Mouse (Mus musculus) retina, adult 2 months (tissue): ENCODE measurements at regions not wholly inside any gene's neighbourhood (a gene's known extent, or its start where the extent isn't known, plus 50 kb on each side); places are given as distances from the start of the nearest gene placed in this dataset.

Experiments
- DNase-seq: peaks from one replicate; pipeline ENCODE4 v3.0.0-alpha.2; 2012; ENCODE audit warnings: low read depth, low spot score

DNA sequence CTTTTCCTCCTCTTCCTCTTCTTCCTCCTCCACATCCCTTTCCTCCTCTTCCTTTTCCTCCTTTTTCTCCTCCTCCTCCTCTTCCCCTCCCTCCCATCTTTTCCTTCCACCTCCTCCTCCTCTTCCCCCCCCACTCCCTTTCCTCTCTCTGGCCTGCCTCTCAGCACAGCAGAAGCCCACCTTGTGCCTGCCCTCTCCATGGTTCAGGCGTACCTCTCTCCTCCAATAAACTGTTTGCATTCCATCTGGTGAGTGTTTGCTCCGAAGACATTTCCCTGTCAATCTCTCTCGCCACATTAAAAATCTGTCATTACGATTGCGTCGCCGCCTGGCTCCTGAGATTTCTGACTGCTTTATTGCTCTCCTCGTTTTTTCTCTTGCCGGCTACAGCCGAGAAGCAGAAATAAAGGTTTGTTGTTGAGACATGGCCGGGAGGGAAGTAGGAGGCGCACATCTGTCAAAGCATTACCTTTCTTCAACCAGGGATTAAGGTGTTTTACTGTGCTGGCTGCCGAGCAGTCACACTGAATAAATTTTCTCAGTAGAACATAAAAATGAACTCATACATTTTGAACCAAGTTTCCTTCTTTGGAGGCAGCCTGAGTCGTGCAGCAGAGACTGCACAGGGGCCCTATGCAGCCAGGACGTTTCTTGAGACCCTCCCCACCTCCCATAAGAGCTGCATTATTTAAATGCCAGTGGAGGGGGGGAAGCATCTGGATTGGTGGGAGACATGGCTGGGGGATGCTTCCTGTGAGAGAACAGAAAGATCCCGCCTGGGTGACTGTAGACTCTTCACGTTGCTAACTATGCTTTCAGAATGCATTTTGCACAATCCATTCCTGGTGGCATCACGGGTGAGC is 376.3 kb upstream of the 3110018I06Rik start:
- DNase-seq, result no peak

DNA sequence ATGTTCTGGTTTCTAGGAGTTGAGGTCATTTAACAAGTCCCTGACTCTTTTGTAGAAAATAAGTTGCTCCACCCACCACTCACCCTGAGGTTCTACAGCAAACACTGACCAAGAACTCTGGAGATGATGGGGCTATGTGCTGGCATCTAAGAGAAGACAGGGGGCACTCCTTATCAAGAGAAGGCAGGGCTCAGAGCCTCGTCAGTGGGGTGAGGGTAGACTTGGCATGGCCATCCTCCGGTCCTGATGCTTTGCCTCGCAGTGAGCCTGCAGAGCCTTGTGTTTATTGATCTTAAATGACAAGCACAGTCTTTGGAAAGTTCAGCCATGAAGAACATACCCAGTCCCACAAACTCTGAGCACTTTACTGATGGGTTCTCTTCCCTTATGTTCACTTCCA is 370.1 kb upstream of the 3110018I06Rik start:
- DNase-seq, result no peak

DNA sequence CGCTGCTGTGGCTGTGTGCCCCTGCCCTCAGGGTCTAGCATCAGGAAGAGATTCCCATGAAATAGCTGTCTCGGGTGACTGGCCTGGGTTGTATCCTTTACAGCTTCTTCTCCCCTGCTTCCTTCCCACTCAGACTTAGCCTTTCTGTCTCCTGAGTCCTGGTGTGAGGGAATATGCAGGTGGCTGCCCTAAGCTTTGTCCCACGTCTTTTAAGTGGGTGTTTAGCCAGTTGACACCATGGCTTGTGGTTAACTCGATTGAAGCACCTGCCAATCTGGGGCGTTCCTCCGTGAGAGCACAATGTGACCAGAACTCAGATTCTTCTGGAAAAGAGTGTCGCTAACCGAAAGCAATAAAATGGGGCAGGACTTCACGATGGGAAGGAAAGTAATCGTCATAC is 369.4 kb upstream of the 3110018I06Rik start:
- no peak for DNase-seq

DNA sequence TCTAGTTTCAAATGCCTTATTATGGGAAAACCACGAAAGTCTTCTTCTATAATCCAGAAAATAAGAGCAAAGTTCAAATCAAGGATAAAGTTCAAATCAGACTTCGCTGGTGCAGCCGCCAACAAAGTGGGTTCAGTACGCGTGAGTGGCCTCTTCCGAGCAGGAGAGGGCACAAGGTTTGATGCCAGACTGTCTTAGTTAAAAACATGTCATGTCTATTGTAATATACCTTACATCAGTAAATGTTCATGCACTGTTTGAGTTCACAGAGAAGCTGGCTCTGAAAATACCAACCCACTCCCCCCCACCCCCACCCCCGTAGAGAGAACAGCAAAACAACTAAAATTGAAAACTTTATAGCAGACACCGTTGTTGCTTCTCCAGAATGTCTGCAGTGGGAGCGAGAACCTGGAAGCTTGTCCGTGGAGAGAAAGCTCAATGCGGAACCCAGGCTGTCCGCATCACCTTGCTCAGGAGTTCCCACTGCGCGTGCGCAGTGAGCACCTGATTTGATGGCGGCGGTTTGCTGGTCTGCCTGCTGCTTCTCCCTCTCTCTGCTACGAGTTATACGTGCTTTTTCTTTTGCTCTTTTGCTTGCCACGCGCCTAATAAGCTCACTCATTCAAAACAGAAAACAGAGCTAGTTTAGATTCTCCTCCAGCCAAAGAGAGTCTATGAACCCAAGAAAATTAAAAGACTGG is 367.8 kb upstream of the 3110018I06Rik start:
- no peak for DNase-seq

DNA sequence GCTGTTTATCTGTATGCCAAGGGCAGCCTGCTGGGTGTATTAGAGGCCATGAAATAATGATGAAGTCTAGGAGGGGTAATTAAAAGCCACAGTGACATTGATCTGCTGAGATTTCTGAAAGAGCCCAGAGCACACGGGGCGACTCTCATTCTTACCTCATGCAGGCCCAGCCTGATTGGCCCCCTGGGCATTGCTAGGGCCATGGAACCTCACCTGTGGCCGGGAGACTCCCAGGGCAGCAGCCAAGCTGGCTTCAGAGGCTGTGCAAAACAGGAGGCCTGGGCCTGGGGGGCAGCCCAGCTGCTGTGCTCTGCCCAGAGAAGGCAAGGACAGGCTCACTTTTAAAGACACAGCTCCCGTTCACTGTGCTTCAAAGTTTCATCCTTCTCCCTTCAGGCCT is 366.4 kb upstream of the 3110018I06Rik start:
- no peak for DNase-seq

DNA sequence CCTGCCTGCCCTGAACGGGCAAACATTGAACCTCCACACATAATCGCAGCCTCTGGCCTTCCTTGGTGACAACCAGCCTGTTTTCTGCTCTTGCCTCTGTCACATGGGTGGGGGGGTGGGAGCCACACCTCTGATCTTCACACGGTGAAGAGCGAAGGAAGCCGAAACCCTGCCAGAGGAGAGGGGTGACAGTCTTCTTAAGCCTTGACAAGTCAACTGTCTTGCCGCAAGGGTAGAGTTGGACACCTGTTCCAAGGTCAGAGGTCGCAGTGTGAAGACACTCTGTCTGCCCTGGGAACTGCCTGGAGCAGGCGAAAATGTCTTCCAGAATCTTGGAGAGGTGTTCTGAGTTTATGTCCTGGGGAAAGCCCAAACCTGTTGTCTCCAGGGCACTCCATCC is 364.8 kb upstream of the 3110018I06Rik start:
- no peak for DNase-seq

DNA sequence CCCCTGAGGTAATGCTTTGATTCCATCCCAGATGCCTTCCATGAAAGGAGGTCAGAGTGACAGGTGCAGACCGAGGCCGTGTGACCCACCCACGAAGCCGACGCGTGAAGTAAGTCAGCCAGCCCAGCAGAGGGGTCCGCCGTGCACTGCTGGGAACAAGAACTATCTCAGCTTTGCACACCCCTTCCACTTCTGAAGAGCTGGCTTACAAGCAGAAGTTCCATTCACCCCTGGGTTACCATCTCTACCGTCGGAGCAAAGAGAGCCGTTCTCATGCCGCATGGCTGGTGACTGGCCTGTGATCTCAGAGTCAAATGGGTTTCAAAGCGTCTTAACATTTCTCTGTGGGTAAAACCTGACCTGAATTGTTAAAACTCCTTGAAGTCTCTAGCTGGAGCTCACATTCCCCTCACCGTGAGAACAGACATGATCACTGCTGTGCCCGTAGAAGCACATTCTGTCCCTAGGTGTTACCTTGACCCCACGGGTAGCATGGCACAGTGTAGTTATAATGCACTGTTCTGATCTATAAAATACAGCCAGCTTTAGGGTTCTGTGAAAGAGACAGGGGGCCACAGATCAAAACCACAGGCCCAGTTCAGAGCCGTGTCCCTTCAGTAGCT is 364.1 kb upstream of the 3110018I06Rik start:
- DNase-seq, result no peak

DNA sequence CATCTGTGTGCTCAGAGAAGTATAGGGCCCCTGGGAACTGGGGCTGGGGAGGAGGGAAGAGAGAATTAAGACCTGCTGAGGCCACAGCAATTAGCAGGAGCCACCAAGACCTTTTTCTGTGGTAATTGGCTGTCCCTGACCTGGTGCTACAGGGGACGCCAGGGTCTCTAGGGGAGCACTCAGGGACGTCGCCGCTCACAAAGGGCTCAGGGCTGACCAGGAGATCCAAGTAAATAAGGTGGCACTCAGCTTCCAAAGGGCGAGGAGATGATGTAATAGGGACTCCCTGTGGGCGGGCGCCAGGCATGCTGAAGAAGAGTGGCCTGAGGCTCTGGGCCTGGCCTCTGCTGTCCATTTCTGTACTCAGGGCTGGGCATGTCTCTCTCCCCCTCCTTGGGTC is 363.2 kb upstream of the 3110018I06Rik start:
- DNase-seq, result no peak

DNA sequence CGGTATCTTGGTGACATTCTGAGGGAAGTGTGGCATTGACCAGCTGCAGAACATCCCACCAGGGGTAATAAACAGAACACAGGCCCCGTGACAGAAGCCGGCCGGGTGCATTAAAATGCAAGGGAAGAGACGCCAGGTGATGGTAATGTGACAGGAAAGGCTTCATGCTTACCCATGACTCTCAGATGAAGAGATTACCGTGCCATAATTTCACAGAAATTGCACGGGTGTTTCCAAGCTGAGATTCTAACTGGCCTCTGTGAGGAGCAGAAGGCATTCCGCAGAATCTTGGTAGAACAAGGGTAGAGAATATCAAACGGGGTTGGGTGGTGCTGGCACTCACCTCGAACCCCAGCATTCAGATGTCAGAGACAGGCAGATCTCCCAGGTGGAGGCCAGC is 362.4 kb upstream of the 3110018I06Rik start:
- DNase-seq, result no peak

DNA sequence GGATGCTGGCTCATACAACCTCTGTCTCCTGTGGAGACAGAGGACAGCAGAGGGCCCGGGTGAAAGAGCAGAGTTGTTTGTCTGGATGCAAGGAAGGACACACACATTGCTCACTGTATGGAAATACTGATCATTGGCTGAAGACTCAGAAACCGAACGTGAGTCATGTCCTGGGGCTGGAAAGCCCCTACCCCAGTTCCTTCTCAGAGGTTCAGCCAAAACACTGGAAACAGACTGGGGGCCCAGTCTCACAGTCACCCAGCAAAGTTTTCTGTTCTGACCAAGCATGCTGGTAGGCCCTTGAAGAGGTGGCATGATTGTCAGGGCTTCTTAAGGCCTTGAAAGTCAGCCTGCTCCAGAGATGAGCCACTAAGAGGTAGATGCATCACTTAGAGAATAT is 360.8 kb upstream of the 3110018I06Rik start:
- no peak for DNase-seq

DNA sequence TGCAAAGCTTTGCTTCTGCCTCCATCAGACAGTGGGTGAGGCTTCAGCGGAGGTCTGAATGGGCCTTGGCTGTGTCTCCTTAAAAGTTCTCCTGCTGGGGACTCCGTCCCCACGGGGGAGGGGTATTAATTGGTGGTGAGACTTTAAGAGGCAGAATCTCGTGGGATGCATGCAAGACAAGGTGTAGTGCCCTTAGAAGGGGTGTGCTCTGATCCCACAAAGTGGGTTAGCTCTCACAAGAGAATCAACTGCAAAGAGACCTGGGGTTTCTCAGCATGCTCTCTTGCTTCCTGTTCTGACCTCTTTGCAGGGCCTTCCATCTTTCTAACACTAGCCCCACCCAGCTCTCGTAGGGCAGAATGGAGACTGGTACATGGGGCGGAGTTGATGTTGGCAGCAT is 359.2 kb upstream of the 3110018I06Rik start:
- no peak for DNase-seq

DNA sequence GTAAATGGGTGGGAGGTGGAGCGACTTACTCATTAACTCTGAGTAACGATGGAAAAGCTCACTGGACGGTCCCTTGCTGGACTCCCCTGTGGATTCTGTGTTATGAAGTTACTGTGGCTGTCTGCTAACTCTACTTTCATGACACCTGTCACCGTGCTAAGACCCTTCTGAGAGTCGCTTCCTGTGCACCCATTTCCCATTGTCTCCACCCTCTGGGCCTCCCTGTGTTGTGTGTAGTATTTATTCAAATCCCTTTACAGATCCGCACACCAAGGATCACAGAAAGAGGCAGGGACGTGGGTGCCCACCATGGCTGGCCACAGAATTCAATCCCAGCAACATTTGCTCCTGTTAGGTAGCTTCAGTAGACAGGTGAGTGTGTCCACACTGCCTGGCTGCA is 357.1 kb upstream of the 3110018I06Rik start:
- DNase-seq, result no peak

DNA sequence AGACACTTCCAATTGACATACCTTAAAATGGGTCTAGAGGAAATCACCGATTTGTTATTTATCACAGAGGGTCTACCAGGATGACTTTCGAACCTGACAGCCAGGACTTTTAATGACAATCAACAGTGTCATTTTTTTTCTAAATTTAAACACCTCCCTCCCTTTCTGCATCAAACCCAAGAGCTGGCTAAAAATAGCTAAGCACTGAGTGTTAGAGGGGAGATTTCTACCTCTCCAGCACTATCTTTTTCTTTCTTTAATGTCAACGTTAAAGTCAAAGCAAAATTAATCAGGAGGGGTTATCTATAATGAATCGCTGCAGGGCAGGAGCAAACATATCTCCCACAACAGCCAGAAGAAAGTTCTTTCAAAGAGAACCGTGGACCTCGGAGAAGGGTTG is 356.6 kb upstream of the 3110018I06Rik start:
- DNase-seq, result no peak

DNA sequence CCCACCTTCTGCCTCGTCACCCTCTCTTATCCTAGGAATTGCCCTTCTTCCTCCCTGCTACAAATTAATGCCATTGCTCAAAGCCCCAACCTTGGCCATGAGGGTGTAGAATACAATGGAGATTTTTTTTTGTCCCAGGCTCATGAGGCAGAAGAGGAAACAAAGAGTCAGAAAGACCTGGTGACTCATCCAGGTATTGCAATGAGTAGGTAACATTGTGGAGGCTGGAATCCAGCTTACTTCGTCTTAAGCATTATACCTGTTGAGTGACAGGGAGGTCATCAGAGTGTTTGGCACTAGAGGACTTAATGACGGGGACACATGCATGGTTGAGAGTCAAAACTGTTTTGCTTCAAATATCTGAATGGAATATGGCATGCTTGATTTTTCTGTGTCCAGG is 355.9 kb upstream of the 3110018I06Rik start:
- no peak for DNase-seq

DNA sequence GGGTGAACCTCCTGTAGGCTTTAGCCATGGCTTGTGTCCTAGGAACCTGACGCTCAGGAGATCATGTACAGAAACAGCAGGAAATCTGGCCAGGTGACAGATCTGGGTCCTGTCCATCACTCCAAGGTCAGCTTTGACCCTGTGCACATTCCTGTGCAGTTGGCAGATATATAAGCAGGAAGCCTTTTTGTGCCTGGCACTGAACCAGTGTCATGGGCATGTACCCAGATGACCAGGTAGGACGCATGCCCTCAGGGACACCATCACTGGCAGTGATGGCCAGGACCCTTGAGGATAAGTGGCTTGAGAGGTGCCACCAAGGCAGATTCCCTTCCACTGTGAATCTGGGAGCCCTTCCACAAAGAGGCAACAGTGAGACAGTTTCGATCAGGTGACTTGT is 354.1 kb upstream of the 3110018I06Rik start:
- no peak for DNase-seq

DNA sequence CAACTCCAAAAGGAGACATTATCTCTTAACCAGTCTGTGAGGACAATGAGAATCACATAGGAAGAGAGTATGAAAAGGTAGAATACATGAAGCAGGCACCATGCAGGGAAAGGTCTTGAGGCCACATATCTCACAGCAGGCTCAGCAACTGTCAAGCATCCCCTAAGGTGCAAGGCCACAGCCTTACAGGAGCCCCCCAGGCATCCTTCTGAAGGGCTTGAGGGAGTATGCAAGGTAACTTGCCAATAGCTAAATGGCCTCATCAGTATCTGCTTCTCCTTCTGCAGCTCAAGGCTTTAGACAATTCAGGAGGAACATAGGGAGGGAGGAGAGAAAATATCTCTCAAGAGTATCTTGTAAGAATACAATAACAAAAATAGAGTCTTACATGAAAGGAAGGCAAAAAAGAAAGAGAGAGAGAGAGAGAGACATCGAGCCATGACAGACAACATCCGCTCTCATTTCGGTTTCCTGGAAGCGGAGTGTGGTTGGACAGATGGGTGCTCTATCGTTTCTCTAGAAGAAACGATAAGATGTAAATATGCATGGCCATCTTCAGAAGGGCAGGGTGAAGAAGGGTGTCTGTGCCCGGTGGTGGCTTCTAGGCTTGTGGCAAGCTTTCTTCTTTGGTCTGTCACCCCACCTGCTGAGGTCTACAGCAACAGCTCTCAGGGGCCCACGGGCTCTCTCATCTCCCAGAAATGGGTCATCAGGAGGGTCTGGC is 349.6 kb upstream of the 3110018I06Rik start:
- DNase-seq, result no peak

DNA sequence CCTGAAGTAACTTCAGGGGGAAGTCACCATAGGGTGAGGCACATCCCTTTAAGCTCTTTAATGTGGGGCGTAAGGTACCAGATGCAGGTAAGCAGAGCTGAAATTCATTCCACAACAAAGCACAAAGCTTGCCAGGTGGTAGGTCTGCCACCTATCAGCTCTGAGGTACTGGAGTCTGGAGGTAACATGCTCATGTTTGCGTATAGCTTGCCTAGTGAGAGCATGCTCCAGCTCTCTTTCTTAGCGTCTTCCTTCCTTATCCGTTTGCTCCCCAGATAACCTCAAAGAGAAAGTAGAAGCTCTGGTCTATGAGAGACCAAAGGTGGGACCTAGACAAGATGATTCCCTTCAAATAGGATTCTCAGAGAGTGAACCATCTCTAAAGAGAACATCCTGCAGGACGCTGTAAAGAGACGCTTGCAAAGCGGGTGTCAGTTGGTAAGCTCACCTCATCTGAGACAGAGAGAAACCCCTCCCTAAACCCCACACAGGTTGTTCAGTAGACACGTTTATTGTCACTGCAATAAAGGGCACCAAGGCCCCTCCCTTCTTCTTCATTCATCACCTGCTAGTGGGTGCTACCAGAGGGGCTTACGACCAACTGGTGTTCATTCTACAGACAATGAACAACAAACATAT is 347.4 kb upstream of the 3110018I06Rik start:
- DNase-seq, result no peak

DNA sequence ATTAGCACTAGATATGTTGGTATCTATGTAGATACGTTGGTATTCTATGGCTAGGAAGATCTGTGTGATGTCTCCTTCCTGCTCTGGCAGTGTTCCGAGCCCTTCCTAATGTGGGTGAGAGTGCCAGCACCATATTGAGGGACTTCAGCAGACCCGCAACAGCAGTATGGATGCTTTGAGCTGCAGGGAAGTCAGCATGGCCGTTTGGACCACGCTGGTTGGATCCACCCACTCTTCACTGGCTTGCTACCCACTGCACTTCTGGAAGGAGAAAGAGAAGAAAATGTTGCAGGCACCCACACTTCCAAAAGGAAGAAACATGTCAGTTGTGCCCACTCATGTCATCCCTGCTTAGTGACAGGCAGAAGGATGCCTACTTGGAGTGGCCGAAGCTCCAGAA is 346.2 kb upstream of the 3110018I06Rik start:
- DNase-seq, result no peak

DNA sequence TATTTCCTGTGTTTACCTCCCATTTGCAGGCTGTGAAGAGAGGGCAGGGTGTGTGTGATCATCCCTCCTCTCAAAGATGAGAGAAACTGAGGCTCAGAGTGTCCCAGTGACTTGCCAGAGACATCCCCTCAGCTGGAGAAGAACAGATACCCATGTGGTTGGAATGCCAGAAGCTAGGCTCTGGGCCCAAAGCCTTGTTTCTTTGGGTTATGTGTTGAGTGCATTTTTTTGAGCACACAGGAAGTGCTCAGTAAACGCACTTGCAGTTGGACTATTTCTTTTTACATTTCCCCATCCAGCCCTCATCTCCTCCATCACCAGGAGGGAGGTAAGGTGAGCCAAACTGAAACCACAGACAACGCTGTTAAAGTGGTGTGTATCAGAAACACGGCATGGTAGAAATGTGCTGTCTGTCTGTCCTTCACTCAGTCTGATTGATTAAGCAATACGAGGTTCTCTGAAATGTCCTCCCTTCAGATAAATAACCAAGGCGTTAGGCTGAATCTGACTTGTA is 341.8 kb upstream of the 3110018I06Rik start:
- DNase-seq, result no peak

DNA sequence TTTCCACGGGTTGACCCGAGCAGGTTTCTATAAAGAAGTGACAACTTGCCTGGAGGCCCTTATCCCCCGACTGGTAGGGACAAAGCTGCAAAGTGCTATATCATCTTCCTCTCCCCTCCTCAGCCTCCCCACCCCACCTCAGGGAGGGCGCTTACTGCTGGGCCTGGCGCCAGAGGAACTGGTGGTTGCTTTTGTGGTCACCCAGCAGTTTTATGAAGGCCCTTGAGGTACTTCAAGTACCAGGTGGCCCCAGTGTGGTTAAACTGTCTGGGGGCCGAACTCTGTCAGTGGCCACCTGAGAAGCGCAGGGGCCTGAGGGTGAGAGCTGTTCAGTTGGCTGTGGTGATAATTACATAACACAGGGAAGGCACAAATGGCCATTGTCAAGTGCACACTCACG is 340.0 kb upstream of the 3110018I06Rik start:
- DNase-seq, result no peak

DNA sequence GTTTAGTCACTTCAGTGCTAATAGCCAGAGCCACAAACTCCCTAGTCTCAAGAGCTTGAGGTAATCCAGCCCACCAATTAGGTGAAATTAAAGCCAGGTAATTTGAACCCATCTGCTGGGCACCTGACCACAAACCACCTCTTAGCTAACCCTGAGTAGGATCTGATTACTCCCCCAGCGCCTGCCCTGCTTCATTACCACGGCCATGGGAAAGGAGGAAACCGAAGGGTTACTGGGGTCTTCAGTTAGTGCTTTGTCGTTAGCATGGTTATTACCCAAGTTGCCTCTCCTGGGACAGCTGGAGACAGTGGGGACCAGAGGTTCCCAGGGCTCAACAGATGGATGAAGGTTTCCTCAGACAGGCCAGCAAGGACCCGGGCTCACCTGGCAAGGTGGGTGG is 337.3 kb upstream of the 3110018I06Rik start:
- DNase-seq, result no peak
